Mouse (Mus musculus) gastrocnemius, adult 2 months (tissue): ENCODE results near the gene Myh9. TPM values are rescaled to one million over a fixed set of nuclear protein-coding genes. Genes with fewer than 3 reads are reported as not detected.

Experiments used
- DNase-seq: peaks from one replicate; pipeline ENCODE4 v3.0.0; 2022
- H3K27ac ChIP-seq: fragments of 200-600 bp; 2 replicates; pipeline ENCODE4 v1.8.1; 2022; ENCODE audit warnings: mild to moderate bottlenecking
- H3K4me3 ChIP-seq: fragments of 200-600 bp; 2 replicates; pipeline ENCODE4 v1.8.1; 2022; ENCODE audit warnings: mild to moderate bottlenecking, moderate library complexity
- CTCF ChIP-seq: fragments of 200-600 bp; IDR thresholded peaks from 2 replicates; pipeline ENCODE4 v1.8.1; 2022; ENCODE audit warnings: antibody characterized with exemption, mild to moderate bottlenecking, moderate library complexity
- intact Hi-C: fragments of 180-260 bp; cut with DNase I; formaldehyde crosslinking; loops from one replicate; pipeline ENCODE4 v1.15.1; 2025
- total RNA-seq, 2 experiments: library from RNA; stranded (reverse); gene quantifications; 2 replicates each; pipeline ENCODE4 v1.2.3; 2021

Myh9 gene
- total RNA-seq, 2 experiments from 2014 or later: 37.4 to 57.4 TPM

GRCm38 (mm10) chr15:77817417-77817816 lies 24.6 kb downstream of the Myh9 start:
- intact Hi-C loops: no loop called here

GRCm38 (mm10) chr15:77816601-77816950 lies 25.4 kb downstream of the Myh9 start:
- TF ChIP-seq CTCF: no peak
- intact Hi-C loops: no loop called here
- Histone ChIP-seq H3K4me3 (peak overlapping the region; percentile 51), H3K27ac (peak overlapping the region; percentile 91)
- DNase-seq: no peak

More at GRCm38 (mm10) chr15:77817417-77817816, 24.6 kb downstream of the Myh9 start:
- Histone ChIP-seq H3K27ac (peak overlapping the region; percentile 91), H3K4me3 (peak overlapping the region; percentile 28)
- DNase-seq: no peak
- no peak for TF ChIP-seq CTCF

GRCm38 (mm10) chr15:77815867-77816600 lies 25.9 kb downstream of the Myh9 start:
- peak overlapping the region; percentile 51 for H3K4me3 ChIP-seq
- peak; percentile 69 for DNase-seq
- intact Hi-C loops: no loop called here

GRCm38 (mm10) chr15:77813639-77814375 lies 28.2 kb downstream of the Myh9 start:
- intact Hi-C loops: no loop called here
- DNase-seq: peak; percentile 53
- Histone ChIP-seq H3K4me3 (peak overlapping the region; percentile 17), H3K27ac (peak overlapping the region; percentile 91)
- peak; percentile 40 for TF ChIP-seq CTCF

More at GRCm38 (mm10) chr15:77815867-77816600, 25.9 kb downstream of the Myh9 start:
- peak overlapping the region; percentile 91 for H3K27ac ChIP-seq
- TF ChIP-seq CTCF: no peak

GRCm38 (mm10) chr15:77812578-77812977 lies 29.4 kb downstream of the Myh9 start:
- Histone ChIP-seq H3K4me3 (no peak overlapping the region), H3K27ac (peak overlapping the region; percentile 91)
- intact Hi-C loops: no loop called here
- DNase-seq: no peak
- TF ChIP-seq CTCF: no peak

GRCm38 (mm10) chr15:77811099-77811760 lies 30.7 kb downstream of the Myh9 start:
- no peak for TF ChIP-seq CTCF

GRCm38 (mm10) chr15:77810416-77811098 lies 31.4 kb downstream of the Myh9 start:
- intact Hi-C loops: no loop called here
- no peak for TF ChIP-seq CTCF
- no peak for DNase-seq
- Histone ChIP-seq H3K27ac (peak overlapping the region; percentile 91), H3K4me3 (no peak overlapping the region)

More at GRCm38 (mm10) chr15:77811099-77811760, 30.7 kb downstream of the Myh9 start:
- H3K4me3 ChIP-seq: no peak overlapping the region
- peak overlapping the region; percentile 91 for H3K27ac ChIP-seq
- intact Hi-C loops: no loop called here
- DNase-seq: no peak

GRCm38 (mm10) chr15:77809434-77809833 lies 32.5 kb downstream of the Myh9 start:
- no peak for DNase-seq
- peak overlapping the region; percentile 63 for H3K27ac ChIP-seq
- TF ChIP-seq CTCF: no peak
- intact Hi-C loops: no loop called here
- no peak overlapping the region for H3K4me3 ChIP-seq

GRCm38 (mm10) chr15:77807264-77807585 lies 34.8 kb downstream of the Myh9 start:
- intact Hi-C loops: no loop called here
- DNase-seq: no peak
- no peak overlapping the region for H3K4me3 ChIP-seq
- no peak for TF ChIP-seq CTCF
- H3K27ac ChIP-seq: peak overlapping the region; percentile 82

GRCm38 (mm10) chr15:77806565-77807263 lies 35.3 kb downstream of the Myh9 start:
- no peak for DNase-seq
- intact Hi-C loops: no loop called here
- Histone ChIP-seq H3K4me3 (no peak overlapping the region), H3K27ac (peak overlapping the region; percentile 82)
- TF ChIP-seq CTCF: no peak

- Histone ChIP-seq H3K27ac (peak overlapping the region; percentile 82), H3K4me3 (no peak overlapping the region)
- no peak for TF ChIP-seq CTCF
- intact Hi-C loops: no loop called here
- DNase-seq: no peak
Measured at GRCm38 (mm10) chr15:77805657-77806056, 36.3 kb downstream of the Myh9 start.

- no peak for DNase-seq
- TF ChIP-seq CTCF: no peak
- H3K4me3 ChIP-seq: no peak overlapping the region
- intact Hi-C loops: no loop called here
- peak overlapping the region; percentile 82 for H3K27ac ChIP-seq
Measured at GRCm38 (mm10) chr15:77804949-77805348, 37.0 kb downstream of the Myh9 start.
